Mouse (Mus musculus) lung, adult 2 months (tissue): Measurements from ENCODE around the gene Klhl10.

ENCODE experiments used
- CTCF ChIP-seq: fragments of 200-500 bp; IDR thresholded peaks from 2 replicates; pipeline ENCODE4 v1.5.1; 2011; ENCODE audit warnings: mild to moderate bottlenecking, low read length, control low read depth; ENCODE audit not compliant: insufficient read depth
- POLR2A ChIP-seq: fragments of 200-500 bp; IDR thresholded peaks from 2 replicates; pipeline ENCODE4 v1.6.1; 2011; ENCODE audit warnings: low read depth, mild to moderate bottlenecking, control low read depth, low read length, borderline replicate concordance; ENCODE audit errors: extremely low read depth

GRCm38 (mm10) chr11:100462699-100463098 is 21.0 kb downstream of the Klhl10 start:
- no peak for TF ChIP-seq POLR2A
- no peak for TF ChIP-seq CTCF
